Mouse (Mus musculus) embryonic fibroblast, embryonic 13.5 days (primary cell): ENCODE data around the gene Rab11a.

Experiments
- CTCF ChIP-seq: IDR thresholded peaks from 2 replicates; pipeline ENCODE4 v1.5.1; 2011; ENCODE audit warnings: mild to moderate bottlenecking, control low read depth, low read length, moderate library complexity, borderline replicate concordance; ENCODE audit not compliant: insufficient read depth
- POLR2A ChIP-seq: IDR thresholded peaks from 2 replicates; pipeline ENCODE4 v1.6.1; 2011; ENCODE audit warnings: low read depth, mild to moderate bottlenecking, control low read depth, low read length, moderate library complexity

GRCm38 (mm10) chr9:64784841-64785240 lies 47.3 kb upstream of the Rab11a start:
- TF ChIP-seq CTCF (peak; percentile 88), POLR2A (no peak)
